Mouse (Mus musculus): ENCODE data around the gene Emp2. TPM values are rescaled to one million over a fixed set of nuclear protein-coding genes. Genes with fewer than 3 reads are reported as not detected.

Gene Emp2
- polyA plus RNA-seq, 1 experiment from 2014 or later, result 17.2 TPM

- ATAC-seq (ENCODE audit: low FRiP score), result no peak
- Histone ChIP-seq H3K4me1 (no peaks in the 10 kb centered on the region), H3K9ac (replicated peaks) (no peak overlapping the region), H3K27me3 (replicated peaks) (no peaks in the 10 kb centered on the region), H3K4me2 (no peak overlapping the region), H3K4me3 (replicated peaks) (no peak overlapping the region), H3K36me3 (no peaks in the 10 kb centered on the region), H3K9me3 (replicated peaks) (no peaks in the 10 kb centered on the region), H3K27ac (replicated peaks) (no peak overlapping the region)
- 86% methylated on average over 13 of the region's 13 CpGs for WGBS
Measured at GRCm38 (mm10) chr16:10337422-10338197, 23.8 kb upstream of the Emp2 start.

GRCm38 (mm10) chr16:10336454-10337421 lies 23.0 kb upstream of the Emp2 start:
- Histone ChIP-seq H3K27ac (replicated peaks) (no peak overlapping the region), H3K36me3 (no peaks in the 10 kb centered on the region)
- WGBS, result 92% methylated on average over 19 of the region's 19 CpGs

GRCm38 (mm10) chr16:10335953-10336352 lies 22.2 kb upstream of the Emp2 start:
- H3K9me3 ChIP-seq (replicated peaks), result no peaks in the 10 kb centered on the region
- H3K4me3 ChIP-seq (replicated peaks), result no peak overlapping the region
- H3K4me1 ChIP-seq, result no peaks in the 10 kb centered on the region
- no peak overlapping the region for H3K27ac ChIP-seq (replicated peaks)
- H3K27me3 ChIP-seq (replicated peaks), result no peaks in the 10 kb centered on the region
- no peaks in the 10 kb centered on the region for H3K36me3 ChIP-seq
- 91% methylated on average over 2 of the region's 2 CpGs for WGBS
- no peak overlapping the region for H3K9ac ChIP-seq (replicated peaks)
- no peak overlapping the region for H3K4me2 ChIP-seq
- no peak for ATAC-seq (ENCODE audit: low FRiP score)

More at GRCm38 (mm10) chr16:10336454-10337421, 23.0 kb upstream of the Emp2 start:
- Histone ChIP-seq H3K9ac (replicated peaks) (no peak overlapping the region), H3K9me3 (replicated peaks) (no peaks in the 10 kb centered on the region), H3K27me3 (replicated peaks) (no peaks in the 10 kb centered on the region), H3K4me2 (no peak overlapping the region), H3K4me3 (replicated peaks) (no peak overlapping the region), H3K4me1 (no peaks in the 10 kb centered on the region)
- no peak for ATAC-seq (ENCODE audit: low FRiP score)

- ATAC-seq (ENCODE audit: low FRiP score), result no peak
- H3K36me3 ChIP-seq, result no peaks in the 10 kb centered on the region
- H3K27me3 ChIP-seq (replicated peaks), result no peaks in the 10 kb centered on the region
- 56% methylated on average over 7 of the region's 7 CpGs for WGBS
- H3K4me2 ChIP-seq, result no peak overlapping the region
- no peak overlapping the region for H3K4me3 ChIP-seq (replicated peaks)
- no peaks in the 10 kb centered on the region for H3K9me3 ChIP-seq (replicated peaks)
- H3K4me1 ChIP-seq, result no peaks in the 10 kb centered on the region
- H3K9ac ChIP-seq (replicated peaks), result no peak overlapping the region
- no peak overlapping the region for H3K27ac ChIP-seq (replicated peaks)
Measured at GRCm38 (mm10) chr16:10332732-10333131, 19.0 kb upstream of the Emp2 start.

GRCm38 (mm10) chr16:10330586-10331495 lies 17.1 kb upstream of the Emp2 start:
- no peak overlapping the region for H3K9ac ChIP-seq (replicated peaks)
- H3K27ac ChIP-seq (replicated peaks), result no peak overlapping the region
- H3K27me3 ChIP-seq (replicated peaks), result no peaks in the 10 kb centered on the region
- no peak for ATAC-seq (ENCODE audit: low FRiP score)
- no peak overlapping the region for H3K4me3 ChIP-seq (replicated peaks)
- no peaks in the 10 kb centered on the region for H3K36me3 ChIP-seq
- WGBS, result 83% methylated on average over 12 of the region's 12 CpGs
- no peak overlapping the region for H3K4me2 ChIP-seq
- H3K9me3 ChIP-seq (replicated peaks), result no peaks in the 10 kb centered on the region
- no peaks in the 10 kb centered on the region for H3K4me1 ChIP-seq

GRCm38 (mm10) chr16:10327563-10328333 lies 14.0 kb upstream of the Emp2 start:
- Histone ChIP-seq H3K36me3 (no peaks in the 10 kb centered on the region), H3K9ac (replicated peaks) (no peak overlapping the region), H3K4me2 (no peak overlapping the region), H3K27ac (replicated peaks) (no peak overlapping the region), H3K9me3 (replicated peaks) (no peaks in the 10 kb centered on the region), H3K4me1 (no peaks in the 10 kb centered on the region), H3K4me3 (replicated peaks) (no peak overlapping the region), H3K27me3 (replicated peaks) (no peaks in the 10 kb centered on the region)
- no peak for ATAC-seq (ENCODE audit: low FRiP score)
- 45% methylated on average over 13 of the region's 13 CpGs for WGBS

GRCm38 (mm10) chr16:10319914-10320569 lies 6.3 kb upstream of the Emp2 start:
- Histone ChIP-seq H3K27ac (replicated peaks) (no peak overlapping the region), H3K9me3 (replicated peaks) (no peaks in the 10 kb centered on the region), H3K36me3 (no peaks in the 10 kb centered on the region), H3K9ac (replicated peaks) (no peak overlapping the region), H3K4me1 (no peaks in the 10 kb centered on the region), H3K4me2 (no peak overlapping the region), H3K27me3 (replicated peaks) (no peaks in the 10 kb centered on the region; the same call in 1 of the 2 replicates), H3K4me3 (replicated peaks) (no peak overlapping the region)
- WGBS, result 63% methylated on average over 17 of the region's 17 CpGs
- ATAC-seq (ENCODE audit: low FRiP score), result no peak

- H3K4me1 ChIP-seq, result peaks cover 7% of the 10 kb centered on the region
- ATAC-seq (ENCODE audit: low FRiP score), result no peak
- H3K36me3 ChIP-seq, result no peaks in the 10 kb centered on the region
- no peak overlapping the region for H3K9ac ChIP-seq (replicated peaks)
- H3K4me2 ChIP-seq, result no peak overlapping the region
- H3K27me3 ChIP-seq (replicated peaks), result peaks cover 13% of the 10 kb centered on the region
- no peak overlapping the region for H3K27ac ChIP-seq (replicated peaks)
- H3K9me3 ChIP-seq (replicated peaks), result no peaks in the 10 kb centered on the region
- WGBS, result 74% methylated on average over 4 of the region's 4 CpGs
- H3K4me3 ChIP-seq (replicated peaks), result no peak overlapping the region
Measured at GRCm38 (mm10) chr16:10317197-10317544, 3.4 kb upstream of the Emp2 start.

- H3K9ac ChIP-seq (replicated peaks), result no peak overlapping the region
- ATAC-seq (ENCODE audit: low FRiP score), result no peak
- no peak overlapping the region for H3K4me2 ChIP-seq
- peaks cover 16% of the 10 kb centered on the region for H3K27me3 ChIP-seq (replicated peaks)
- no peaks in the 10 kb centered on the region for H3K9me3 ChIP-seq (replicated peaks)
- H3K36me3 ChIP-seq, result no peaks in the 10 kb centered on the region
- H3K4me3 ChIP-seq (replicated peaks), result no peak overlapping the region
- 87% methylated on average over 10 of the region's 10 CpGs for WGBS
- H3K27ac ChIP-seq (replicated peaks), result no peak overlapping the region
- peaks cover 7% of the 10 kb centered on the region for H3K4me1 ChIP-seq
Measured at GRCm38 (mm10) chr16:10316493-10317196, 2.9 kb upstream of the Emp2 start.

- Histone ChIP-seq H3K27ac (replicated peaks) (no peak overlapping the region), H3K9me3 (replicated peaks) (no peaks in the 10 kb centered on the region), H3K36me3 (no peaks in the 10 kb centered on the region), H3K4me3 (replicated peaks) (peak overlapping the region; percentile 46), H3K4me1 (peaks cover 7% of the 10 kb centered on the region), H3K9ac (replicated peaks) (peak overlapping the region; percentile 43), H3K27me3 (replicated peaks) (peaks cover 17% of the 10 kb centered on the region), H3K4me2 (peak overlapping the region; percentile 74)
- 4% methylated on average over 15 of the region's 15 CpGs for WGBS
- ATAC-seq (ENCODE audit: low FRiP score), result peak; percentile 69; the same call in 1 of the 2 replicates
Measured at GRCm38 (mm10) chr16:10313226-10313625, 542 bp downstream of the Emp2 start.
